Mouse (Mus musculus): ENCODE data around the gene Paqr9.
"Not testable (repeated sequence)": the region's sequence is repeated elsewhere in the genome, so short reads cannot be mapped to it uniquely, and the experiment has no call there.

DNA sequence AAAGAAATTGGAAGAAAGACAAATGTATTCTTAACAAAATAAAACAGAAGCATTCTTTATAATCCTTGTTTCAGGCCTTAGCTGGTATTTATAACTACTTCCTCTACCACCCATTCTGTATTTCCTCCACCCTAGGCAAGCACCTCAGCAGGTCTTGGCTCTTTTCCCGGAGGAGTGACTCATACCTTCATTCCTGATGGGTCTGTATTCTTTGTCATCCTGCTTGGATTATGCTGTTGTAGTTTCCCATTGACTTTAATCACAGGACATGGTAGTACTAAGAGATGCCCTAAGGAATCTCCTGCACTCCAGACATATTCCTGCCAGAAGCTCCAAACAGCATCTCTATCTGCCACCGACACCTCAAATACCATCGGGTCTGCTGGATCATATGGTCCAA is 45.1 kb upstream of the Paqr9 start:
- not testable (repeated sequence) for TF ChIP-seq CTCF, EP300 (IDR thresholded peaks at IDR 0.05; ENCODE audit: low read depth)
